Mouse (Mus musculus) G1E (cell line): ENCODE measurements around the gene Crybb2.

Experiments
- CTCF ChIP-seq: IDR thresholded peaks from 2 replicates; pipeline ENCODE4 v1.5.1; 2012; ENCODE audit warnings: low read depth, low read length, inconsistent platforms, mixed read lengths
- GATA1 ChIP-seq: IDR thresholded peaks from 2 replicates; pipeline ENCODE4 v1.6.1; 2012; ENCODE audit warnings: borderline replicate concordance, low read length, inconsistent platforms, mixed read lengths
- GATA2 ChIP-seq: IDR thresholded peaks from 2 replicates; pipeline ENCODE4 v1.6.1; 2012; ENCODE audit warnings: low read depth, low read length, inconsistent platforms, borderline replicate concordance
- POLR2AphosphoS5 ChIP-seq: IDR thresholded peaks from 2 replicates; pipeline ENCODE4 v1.6.1; 2012; ENCODE audit warnings: low read depth, low read length, inconsistent platforms; ENCODE audit not compliant: insufficient replicate concordance
- TAL1 ChIP-seq: conservative IDR thresholded peaks from 2 replicates; pipeline ENCODE4 v1.6.1; 2012; ENCODE audit warnings: low read depth, low read length, inconsistent platforms, mixed read lengths

- TF ChIP-seq CTCF, result no peak
- TF ChIP-seq TAL1, result no peak
- TF ChIP-seq POLR2AphosphoS5, result no peak
- TF ChIP-seq GATA1, result no peak
- TF ChIP-seq GATA2, result no peak
Measured at GRCm38 (mm10) chr5:113111336-113111735, 41.4 kb upstream of the Crybb2 start.
